Comparison of ENCODE assay signal across 27 mouse cellular contexts in the genomic region with DNA sequence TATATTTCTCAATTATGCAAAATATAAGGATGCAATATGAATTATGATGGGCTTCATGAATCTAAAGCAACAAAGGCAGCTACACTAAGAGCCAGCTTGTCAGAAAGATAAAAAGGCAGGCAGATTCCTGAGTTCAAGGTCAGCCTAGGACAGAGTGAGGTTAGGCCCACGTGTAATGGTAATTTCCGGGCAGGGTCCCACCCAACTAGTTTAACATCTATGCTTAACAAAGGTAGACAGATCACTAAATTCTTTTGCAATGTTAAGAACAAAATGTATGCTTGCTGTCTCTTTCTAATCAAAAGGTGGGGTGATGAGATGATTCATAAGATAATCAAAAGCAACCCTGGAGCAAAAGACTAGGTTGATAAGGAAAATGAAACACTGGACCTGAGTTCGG.
A peak's percentile ranks its signal among the peaks of the same experiment; 100 is the strongest.
DNase-seq lines count a peak whose midpoint lies in the region; ATAC-seq and TF ChIP-seq lines count a peak whose summit lies in the region.
"Had no signal": no experiment of that assay in that cellular context is flagged by ENCODE, and none has a peak within 500 bp of the region (broad histone marks: within the 10 kb centered on the region; RNA-seq: fewer than 3 reads in every experiment).

No protein-coding gene starts in this region.

- no peaks in the 10 kb centered on the region for H3K27me3 ChIP-seq in E14TG2a.4 (ENCODE audit: insufficient read depth, low read length)
- H3K27me3 ChIP-seq: CH12.LX; embryonic facial prominence, embryonic 12.5 days; forebrain, embryonic 12.5 days; Patski had no signal

- H3K36me3 ChIP-seq in E14TG2a.4 (ENCODE audit: insufficient read depth, low read length), result peaks cover 25% of the 10 kb centered on the region
- H3K36me3 ChIP-seq: embryonic facial prominence, embryonic 12.5 days; forebrain, embryonic 12.5 days had no signal

- peaks cover 85% of the 10 kb centered on the region for H3K4me1 ChIP-seq in E14TG2a.4 (replicated peaks; ENCODE audit: low read depth, low read length)
- H3K4me1 ChIP-seq: forebrain, embryonic 12.5 days had no signal

- H3K9me3 ChIP-seq in E14TG2a.4 (ENCODE audit: low read length), result 0 out of 2 replicates have a peak, but pooled peaks cover 4% of the 10 kb centered on the region
- H3K9me3 ChIP-seq: embryonic facial prominence, embryonic 12.5 days; G1E had no signal

- no peak for TF ChIP-seq CTCF in E14TG2a.4 (conservative IDR thresholded peaks at IDR 0.05; ENCODE audit: low read length)

- 0 out of 2 replicates have a peak overlapping the region, but pooled peaks have one; percentile 5 for H3K4me3 ChIP-seq in E14TG2a.4 (replicated peaks; ENCODE audit: low read length)
- H3K4me3 ChIP-seq: embryonic facial prominence, embryonic 10.5 days; embryonic facial prominence, embryonic 12.5 days; erythroblast, embryonic 14.5 days; forebrain, embryonic 10.5 days; forebrain, embryonic 12.5 days had no signal

- DNase-seq in ES-CJ7 (ENCODE audit: low read depth, low spot score), result peak; percentile 91
- peak; percentile 85 for DNase-seq in R1 (ENCODE audit: low read depth, low spot score)
- DNase-seq in gastrocnemius, postnatal 25 days, result no peak
- DNase-seq in layer of hippocampus, postnatal 10 days (ENCODE audit: low spot score in 2 of 2), result no peak
- DNase-seq: adrenal gland, adult 8-10 months; adrenal gland, postnatal 14 days; adrenal gland, postnatal 36 days; B cell, adult 2 months; cerebellum, adult 11-12 months; cerebellum, adult 2 months; cerebellum, adult 9-10 months; cerebellum, postnatal 10 days; cerebellum, postnatal 25 days had no signal

- ATAC-seq in megakaryocyte progenitor cell, adult 5-6 weeks (replicated peaks; ENCODE audit: poor library complexity), result no peak
- ATAC-seq: activated CD4-positive, CD25-positive, alpha-beta regulatory T cell, adult 4 months; CD4-positive, CD25-positive, alpha-beta regulatory T cell, adult 4 months; forebrain, embryonic 14.5 days; forebrain, embryonic 16.5 days; Patski had no signal

Comparison
In these comparisons a context has a peak if more than half of its experiments do, and no peak if none do; other contexts are left out.
1. DNase-seq: peak in ES-CJ7 (single experiment) and R1 (single experiment); none in gastrocnemius, postnatal 25 days (single experiment) and layer of hippocampus, postnatal 10 days (0 of 2).